Mouse (Mus musculus) MEL (cell line): ENCODE measurements around the gene Pmm1. TPM values are rescaled to one million over a fixed set of nuclear protein-coding genes. Genes with fewer than 3 reads are reported as not detected.

Source experiments
- DNase-seq: peaks from one replicate; pipeline ENCODE4 v3.0.0; 2011; ENCODE audit warnings: low read depth, low spot score
- H3K27ac ChIP-seq: 2 replicates; pipeline ENCODE4 v1.5.1; 2012; ENCODE audit warnings: low read depth, mild to moderate bottlenecking, control low read depth, low read length, moderate library complexity; ENCODE audit not compliant: control insufficient read depth
- H3K27me3 ChIP-seq, 2 experiments: fragments of 150-350 bp in 1 of 2; sonication (generic) in 1 of 2; 2 replicates each; pipeline ENCODE4 v1.6.1; 2012; ENCODE audit warnings: low read length in 2 of 2, mild to moderate bottlenecking in 2 of 2, improper control_type of control experiment in 1 of 2, moderate library complexity in 1 of 2; ENCODE audit not compliant: insufficient read depth in 2 of 2, control insufficient read depth in 1 of 2
- H3K36me3 ChIP-seq, 2 experiments: 2 replicates each; pipeline ENCODE4 v1.6.1; 2012 to 2014; ENCODE audit warnings: low read length in 2 of 2, improper control_type of control experiment in 1 of 2, inconsistent platforms in 1 of 2, mild to moderate bottlenecking in 1 of 2; ENCODE audit not compliant: insufficient read depth in 2 of 2, control insufficient read depth in 1 of 2
- H3K4me1 ChIP-seq, 2 experiments: fragments of 150-350 bp in 1 of 2; sonication (generic) in 1 of 2; 2 replicates each; pipeline ENCODE4 v1.6.1; 2012; ENCODE audit warnings: low read length in 2 of 2, improper control_type of control experiment in 1 of 2, mild to moderate bottlenecking in 1 of 2; ENCODE audit not compliant: insufficient read depth in 2 of 2, control insufficient read depth in 1 of 2
- H3K4me3 ChIP-seq, 2 experiments: fragments of 150-350 bp in 1 of 2; sonication (generic) in 1 of 2; 2 replicates each; pipeline ENCODE4 v1.5.1; 2012; ENCODE audit warnings: low read depth in 2 of 2, low read length in 2 of 2, mild to moderate bottlenecking in 2 of 2, moderate library complexity in 2 of 2, control low read depth in 1 of 2, improper control_type of control experiment in 1 of 2; ENCODE audit not compliant: control insufficient read depth in 1 of 2, insufficient read depth in 1 of 2
- H3K79me2 ChIP-seq: 2 replicates; pipeline ENCODE4 v1.6.1; 2012; ENCODE audit warnings: mild to moderate bottlenecking, low read length, moderate library complexity; ENCODE audit not compliant: control insufficient read depth, poor library complexity, insufficient read depth
- H3K9ac ChIP-seq: 2 replicates; pipeline ENCODE4 v1.6.1; 2012; ENCODE audit warnings: low read depth, mild to moderate bottlenecking, control low read depth, low read length, moderate library complexity; ENCODE audit not compliant: control insufficient read depth, poor library complexity, severe bottlenecking
- H3K9me3 ChIP-seq: fragments of 150-350 bp; sonication (generic); replicated peaks from 2 replicates; pipeline ENCODE4 v1.6.1; 2012; ENCODE audit warnings: mild to moderate bottlenecking, low read length, improper control_type of control experiment, moderate library complexity; ENCODE audit not compliant: insufficient read depth
- EP300 ChIP-seq, 2 experiments: IDR thresholded peaks; 2 replicates each; pipeline ENCODE4 v1.6.1; 2011; ENCODE audit warnings: improper control_type of control experiment in 2 of 2, low read length in 2 of 2, low read depth in 1 of 2, mild to moderate bottlenecking in 1 of 2
- GABPA ChIP-seq: IDR thresholded peaks from 2 replicates; pipeline ENCODE4 v1.6.1; 2012; ENCODE audit warnings: low read depth, mild to moderate bottlenecking, inconsistent platforms, low read length, improper control_type of control experiment, moderate library complexity
- GATA1 ChIP-seq: IDR thresholded peaks from 2 replicates; pipeline ENCODE4 v1.6.1; 2011; ENCODE audit warnings: low read depth, low read length, improper control_type of control experiment
- MAFK ChIP-seq: IDR thresholded peaks from 2 replicates; pipeline ENCODE4 v1.6.1; 2011; ENCODE audit warnings: low read depth, mild to moderate bottlenecking, low read length, improper control_type of control experiment, borderline replicate concordance
- MEF2A ChIP-seq: IDR thresholded peaks from 2 replicates; pipeline ENCODE4 v1.6.1; 2014; ENCODE audit warnings: low read depth, mild to moderate bottlenecking, inconsistent platforms, low read length, improper control_type of control experiment; ENCODE audit not compliant: poor library complexity, insufficient replicate concordance, severe bottlenecking; ENCODE audit errors: extremely low read depth
- MYB ChIP-seq: IDR thresholded peaks from 2 replicates; pipeline ENCODE4 v1.6.1; 2011; ENCODE audit warnings: mild to moderate bottlenecking, low read depth, low read length, improper control_type of control experiment
- NELFE ChIP-seq: IDR thresholded peaks from 2 replicates; pipeline ENCODE4 v1.6.1; 2011; ENCODE audit warnings: low read depth, low read length, improper control_type of control experiment
- POLR2A ChIP-seq, 2 experiments: IDR thresholded peaks; 2 replicates each; pipeline ENCODE4 v1.6.1; 2011 to 2012; ENCODE audit warnings: low read length in 2 of 2, mild to moderate bottlenecking in 2 of 2, control low read depth in 1 of 2, improper control_type of control experiment in 1 of 2, low read depth in 1 of 2, moderate library complexity in 1 of 2; ENCODE audit not compliant: control insufficient read depth in 1 of 2, insufficient read depth in 1 of 2, poor library complexity in 1 of 2
- RCOR1 ChIP-seq: IDR thresholded peaks from 2 replicates; pipeline ENCODE4 v1.6.1; 2012; ENCODE audit warnings: low read depth, mild to moderate bottlenecking, inconsistent platforms, low read length, improper control_type of control experiment
- SIN3A ChIP-seq: IDR thresholded peaks from 2 replicates; pipeline ENCODE4 v1.6.1; 2012; ENCODE audit warnings: low read length, improper control_type of control experiment, inconsistent platforms
- SMC3 ChIP-seq: IDR thresholded peaks from 2 replicates; pipeline ENCODE4 v1.6.1; 2011; ENCODE audit warnings: low read depth, low read length, improper control_type of control experiment
- TCF12 ChIP-seq: IDR thresholded peaks from 2 replicates; pipeline ENCODE4 v1.6.1; 2014; ENCODE audit warnings: low read depth, mild to moderate bottlenecking, inconsistent platforms, low read length, improper control_type of control experiment, moderate library complexity
- UBTF ChIP-seq: IDR thresholded peaks from 2 replicates; pipeline ENCODE4 v1.6.1; 2012; ENCODE audit warnings: low read depth, mild to moderate bottlenecking, inconsistent platforms, low read length, improper control_type of control experiment, moderate library complexity, borderline replicate concordance; ENCODE audit not compliant: insufficient read depth
- ZC3H11A ChIP-seq: IDR thresholded peaks from 2 replicates; pipeline ENCODE4 v1.6.1; 2012; ENCODE audit warnings: low read depth, mild to moderate bottlenecking, inconsistent platforms, low read length, improper control_type of control experiment
- ZMIZ1 ChIP-seq: IDR thresholded peaks from 2 replicates; pipeline ENCODE4 v1.6.1; 2012; ENCODE audit warnings: low read depth, mild to moderate bottlenecking, inconsistent platforms, low read length, improper control_type of control experiment, moderate library complexity
- polyA plus RNA-seq, 2 experiments: library from polyadenylated mRNA; stranded (reverse) in 1 of 2; unstranded in 1 of 2; fragments of >175 nt in 1 of 2; fragments of >200 nt in 1 of 2; gene quantifications; 2 replicates each; pipeline versions ENCODE4 v1.2.1 to v1.2.4; 2012; ENCODE audit warnings: low replicate concordance in 2 of 2, low read depth in 1 of 2; ENCODE audit not compliant: insufficient read length in 2 of 2, insufficient read depth in 1 of 2, missing spikeins in 1 of 2
- total RNA-seq: library from RNA; depleted of rRNA; stranded (reverse); fragments of 300-350 nt; gene quantifications from 2 replicates; pipeline ENCODE4 v1.2.3, GENCODE M21; 2012

Gene Pmm1
- total and polyA plus RNA-seq, 3 experiments = 72.7 to 111 TPM; not detected in 1

DNA sequence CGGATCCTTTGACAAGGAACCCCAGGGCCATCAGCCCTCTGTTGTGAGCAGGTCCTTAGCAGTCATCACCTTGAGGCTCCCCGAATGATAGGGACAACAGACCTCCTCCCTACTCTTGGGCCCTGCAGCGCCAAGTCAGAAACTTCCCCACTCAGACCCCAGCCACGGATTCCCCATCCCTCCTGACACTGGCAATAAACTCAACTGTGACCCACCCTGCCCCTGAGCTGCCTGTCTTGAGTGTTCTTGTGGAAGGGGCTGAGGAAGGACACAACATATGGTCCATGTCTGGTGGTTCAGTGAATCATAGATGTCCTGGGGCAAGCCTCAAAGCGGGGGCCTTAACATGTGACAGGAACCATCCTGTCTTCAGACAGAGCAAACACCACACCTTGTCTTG lies 10.0 kb downstream of the Pmm1 start:
- H3K27me3 ChIP-seq = peaks cover 0 to 2% of the 10 kb centered on the region in 2 experiments; a peak in 1 of 4 replicates
- no peak overlapping the region for H3K9ac ChIP-seq
- DNase-seq = no peak
- H3K79me2 ChIP-seq = no peaks in the 10 kb centered on the region
- no peak overlapping the region for H3K4me3 ChIP-seq
- H3K9me3 ChIP-seq = no peaks in the 10 kb centered on the region
- no peaks in the 10 kb centered on the region for H3K4me1 ChIP-seq
- no peak overlapping the region for H3K27ac ChIP-seq
- H3K36me3 ChIP-seq = peaks cover 0 to 2% of the 10 kb centered on the region in 2 experiments; a peak in 1 of 4 replicates
- TF ChIP-seq GATA1 = no peak
- TF ChIP-seq NELFE = no peak
- no peak for TF ChIP-seq ZMIZ1
- TF ChIP-seq SIN3A = no peak
- TF ChIP-seq MEF2A = no peak

GRCm38 (mm10) chr15:81949476-81950131 lies 11.1 kb downstream of the Pmm1 start:
- Histone ChIP-seq H3K36me3 (no peaks in the 10 kb centered on the region; a peak in 1 of 4 replicates), H3K4me1 (no peaks in the 10 kb centered on the region), H3K27ac (no peak overlapping the region), H3K27me3 (peaks cover 0 to 2% of the 10 kb centered on the region in 2 experiments; a peak in 1 of 4 replicates), H3K4me3 (no peak overlapping the region)
- DNase-seq = no peak
- TF ChIP-seq RCOR1 = no peak
- no peak for TF ChIP-seq MYB
- TF ChIP-seq SMC3 = no peak
- no peak for TF ChIP-seq GATA1
- no peak for TF ChIP-seq UBTF
- TF ChIP-seq EP300 (IDR thresholded peaks at IDR 0.05; ENCODE audit: low read depth in 1 of 2, low read length in 2 of 2) = no peak
- TF ChIP-seq TCF12 = no peak
- no peak for TF ChIP-seq ZC3H11A
- TF ChIP-seq NELFE = no peak
- TF ChIP-seq MAFK = no peak
- TF ChIP-seq POLR2A (IDR thresholded peaks at IDR 0.05; ENCODE audit: control insufficient read depth in 1 of 2, insufficient read depth in 1 of 2, low read depth in 1 of 2, low read length in 2 of 2, poor library complexity in 1 of 2) = no peak; a peak in 1 of 4 replicates
- TF ChIP-seq GABPA = no peak
- TF ChIP-seq, all 39 proteins: peak for 0
- H3K9ac ChIP-seq = no peak overlapping the region
- H3K9me3 ChIP-seq = no peaks in the 10 kb centered on the region
- no peaks in the 10 kb centered on the region for H3K79me2 ChIP-seq
